Mouse (Mus musculus) midbrain, embryonic 10.5 days (tissue): ENCODE results near the gene Lep. TPM values are rescaled to one million over a fixed set of nuclear protein-coding genes. Genes with fewer than 3 reads are reported as not detected.

ENCODE experiments used
- DNase-seq: peaks from one replicate; pipeline ENCODE4 v3.0.0-alpha.2; 2017; ENCODE audit warnings: low spot score
- H3K27ac ChIP-seq: fragments of 300-500 bp; sonication (generic); replicated peaks from 2 replicates; pipeline ENCODE4 v1.5.1; 2016; ENCODE audit warnings: mild to moderate bottlenecking
- H3K27me3 ChIP-seq: fragments of 300-500 bp; sonication (generic); 2 replicates; pipeline ENCODE4 v1.6.1; 2016; ENCODE audit warnings: low read depth, mild to moderate bottlenecking; ENCODE audit not compliant: poor library complexity, severe bottlenecking
- H3K36me3 ChIP-seq: fragments of 300-500 bp; sonication (generic); 2 replicates; pipeline ENCODE4 v1.6.1; 2016; ENCODE audit warnings: mild to moderate bottlenecking, moderate library complexity
- H3K4me1 ChIP-seq: fragments of 300-500 bp; sonication (generic); 2 replicates; pipeline ENCODE4 v1.6.1; 2016
- H3K4me3 ChIP-seq: fragments of 300-500 bp; sonication (generic); 2 replicates; pipeline ENCODE4 v1.5.1; 2016; ENCODE audit warnings: mild to moderate bottlenecking, moderate library complexity
- H3K9me3 ChIP-seq: fragments of 300-500 bp; sonication (generic); replicated peaks from 2 replicates; pipeline ENCODE4 v1.6.1; 2016; ENCODE audit warnings: mild to moderate bottlenecking
- WGBS: fragments of 180-500 bp; shearing (Covaris S2); methylation state at CpG from one replicate; pipeline ENCODE4 v1.1.7; 2016; 5-methylcytosine and 5-hydroxymethylcytosine counted together
- polyA plus RNA-seq: library from polyadenylated mRNA; unstranded; fragments of >200 nt; fragmentation: Nextera tagmentation; extraction: Ambion mirVana; gene quantifications from 2 replicates; pipeline ENCODE4 v1.2.1, GENCODE M21; 2016

Lep gene
- not detected in 2 replicates for polyA plus RNA-seq

DNA sequence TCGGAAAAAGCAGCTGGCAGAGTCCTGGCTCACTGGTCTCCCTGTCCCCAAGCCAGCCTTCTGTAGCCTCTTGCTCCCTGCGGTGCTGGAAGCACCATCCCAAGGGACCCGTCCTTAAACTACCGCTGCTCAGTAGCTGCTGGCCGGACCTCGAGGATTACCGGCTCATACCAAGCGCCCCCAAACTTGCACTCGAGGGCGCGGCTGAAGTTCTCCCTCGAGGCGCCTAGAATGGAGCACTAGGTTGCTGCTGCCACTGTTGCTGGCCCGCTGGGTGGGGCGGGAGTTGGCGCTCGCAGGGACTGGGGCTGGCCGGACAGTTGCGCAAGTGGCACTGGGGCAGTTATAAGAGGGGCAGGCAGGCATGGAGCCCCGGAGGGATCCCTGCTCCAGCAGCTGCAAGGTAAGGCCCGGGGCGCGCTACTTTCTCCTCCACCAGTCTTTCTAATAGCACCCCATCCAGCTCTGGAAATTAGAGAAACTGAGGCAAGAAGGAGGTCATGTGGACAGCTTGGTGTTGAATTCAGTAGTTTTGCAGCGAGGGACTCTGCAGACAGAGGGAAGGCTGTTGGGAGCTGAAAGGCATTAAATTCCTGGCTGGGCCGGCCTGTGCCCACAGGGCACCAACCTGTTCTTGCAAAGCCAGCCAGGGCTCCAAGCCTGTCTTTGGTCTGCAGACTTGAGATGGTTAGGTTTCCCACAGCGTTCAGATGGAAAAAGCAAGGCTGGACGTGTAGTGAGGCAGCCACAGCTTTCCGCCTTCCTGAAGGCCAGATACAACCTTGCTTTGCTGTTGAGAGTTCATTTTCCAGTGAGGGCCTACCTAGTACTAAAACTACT is at the start of gene Lep:
Lep (plus strand) TSS at position 375 of the 840 bp plus-strand sequence.
- no peak for DNase-seq
- Histone ChIP-seq H3K9me3 (no peaks in the 10 kb centered on the region), H3K36me3 (no peaks in the 10 kb centered on the region), H3K27me3 (no peaks in the 10 kb centered on the region), H3K4me3 (no peak within 1 kb of the TSS), H3K4me1 (no peaks in the 10 kb centered on the region), H3K27ac (no peak within 1 kb of the TSS)
- 68% methylated on average over 28 of the region's 28 CpGs for WGBS

- peaks cover 7% of the 10 kb centered on the region for H3K4me1 ChIP-seq
- 96% methylated on average over 5 of the region's 5 CpGs for WGBS
- no peaks in the 10 kb centered on the region for H3K9me3 ChIP-seq
- no peak overlapping the region for H3K27ac ChIP-seq
- DNase-seq: no peak
- H3K36me3 ChIP-seq: no peaks in the 10 kb centered on the region
- no peak overlapping the region for H3K4me3 ChIP-seq
- H3K27me3 ChIP-seq: peaks cover 16% of the 10 kb centered on the region
Observed at GRCm38 (mm10) chr6:29011651-29012050, 48.4 kb upstream of the Lep start.

GRCm38 (mm10) chr6:29013216-29013615 is 46.8 kb upstream of the Lep start:
- Histone ChIP-seq H3K36me3 (no peaks in the 10 kb centered on the region), H3K27ac (no peak overlapping the region), H3K9me3 (no peaks in the 10 kb centered on the region), H3K4me3 (no peak overlapping the region), H3K27me3 (peaks cover 29% of the 10 kb centered on the region), H3K4me1 (peaks cover 22% of the 10 kb centered on the region)
- DNase-seq: no peak
- WGBS: 90% methylated on average over 6 of the region's 6 CpGs

GRCm38 (mm10) chr6:29016891-29017412 is 43.1 kb upstream of the Lep start:
- Histone ChIP-seq H3K27me3 (peaks cover 53% of the 10 kb centered on the region), H3K9me3 (no peaks in the 10 kb centered on the region), H3K36me3 (no peaks in the 10 kb centered on the region), H3K4me1 (peaks cover 34% of the 10 kb centered on the region), H3K27ac (peak overlapping the region; percentile 2), H3K4me3 (peak overlapping the region; percentile 41)
- WGBS: under 1% methylated on average over 16 of the region's 16 CpGs
- DNase-seq: peak; percentile 45

- peaks cover 45% of the 10 kb centered on the region for H3K4me1 ChIP-seq
- WGBS: 69% methylated on average over 18 of the region's 18 CpGs
- DNase-seq: no peak
- no peaks in the 10 kb centered on the region for H3K9me3 ChIP-seq
- H3K27ac ChIP-seq: no peak overlapping the region
- H3K4me3 ChIP-seq: no peak overlapping the region
- peaks cover 78% of the 10 kb centered on the region for H3K27me3 ChIP-seq
- H3K36me3 ChIP-seq: no peaks in the 10 kb centered on the region
Observed at GRCm38 (mm10) chr6:29019756-29020720, 40.0 kb upstream of the Lep start.

- Histone ChIP-seq H3K4me1 (peaks cover 51% of the 10 kb centered on the region), H3K4me3 (no peak overlapping the region), H3K27ac (no peak overlapping the region), H3K9me3 (no peaks in the 10 kb centered on the region), H3K27me3 (peaks cover 78% of the 10 kb centered on the region), H3K36me3 (no peaks in the 10 kb centered on the region)
- WGBS: 76% methylated on average over 5 of the region's 5 CpGs
- no peak for DNase-seq
Observed at GRCm38 (mm10) chr6:29020937-29021336, 39.1 kb upstream of the Lep start.

DNA sequence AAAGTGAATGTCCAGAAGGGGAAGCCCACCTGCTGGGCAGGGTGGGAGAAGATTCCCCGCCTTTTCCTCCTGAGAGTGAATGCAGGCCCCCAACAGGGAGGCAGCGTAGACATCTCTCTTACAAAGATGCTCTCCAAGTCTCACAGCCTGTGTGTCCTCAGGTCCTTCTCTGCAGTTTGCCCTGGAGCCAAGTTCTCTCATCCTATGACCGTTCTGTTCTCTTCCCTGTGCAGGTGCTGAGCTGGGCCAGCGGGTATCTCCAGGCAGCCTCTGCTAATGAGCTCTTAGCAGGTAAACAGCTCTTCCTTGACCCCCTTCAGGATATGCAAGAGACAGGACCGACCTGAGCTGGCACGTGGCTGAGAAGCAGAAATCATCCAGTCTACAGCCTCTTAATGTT is 38.5 kb upstream of the Lep start:
- Histone ChIP-seq H3K4me3 (no peak overlapping the region), H3K4me1 (peaks cover 51% of the 10 kb centered on the region), H3K36me3 (no peaks in the 10 kb centered on the region), H3K27me3 (peaks cover 74% of the 10 kb centered on the region), H3K27ac (no peak overlapping the region), H3K9me3 (no peaks in the 10 kb centered on the region)
- WGBS: 51% methylated on average over 6 of the region's 6 CpGs
- DNase-seq: no peak

DNA sequence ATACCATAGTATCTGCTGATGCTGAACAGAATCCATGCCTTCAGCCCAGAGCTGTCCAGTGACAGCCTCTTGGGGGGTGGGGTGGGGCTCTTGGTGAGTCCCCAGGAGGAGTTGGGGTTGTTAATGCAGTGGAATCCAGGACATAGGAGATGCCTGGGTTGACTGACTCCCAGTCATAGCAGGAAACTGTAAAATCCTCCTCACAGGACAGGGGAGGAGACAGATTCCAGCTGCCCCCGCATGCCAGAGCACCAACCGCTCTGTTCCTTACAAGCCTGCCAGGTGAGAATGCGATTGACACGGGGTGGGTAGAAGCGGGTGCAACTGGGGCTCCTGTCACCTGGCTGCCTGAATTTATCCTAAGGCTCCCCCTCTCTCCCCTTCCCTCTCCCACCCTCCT is 37.9 kb upstream of the Lep start:
- no peak for DNase-seq
- Histone ChIP-seq H3K27me3 (peaks cover 76% of the 10 kb centered on the region), H3K36me3 (no peaks in the 10 kb centered on the region), H3K4me3 (no peak overlapping the region), H3K4me1 (peaks cover 51% of the 10 kb centered on the region), H3K9me3 (no peaks in the 10 kb centered on the region), H3K27ac (no peak overlapping the region; the same call in 1 of the 2 replicates)
- WGBS: 76% methylated on average over 5 of the region's 5 CpGs

- WGBS: 40% methylated on average over 18 of the region's 18 CpGs
- Histone ChIP-seq H3K27me3 (peaks cover 63% of the 10 kb centered on the region), H3K9me3 (no peaks in the 10 kb centered on the region), H3K36me3 (no peaks in the 10 kb centered on the region), H3K4me3 (peak overlapping the region; percentile 38), H3K4me1 (peaks cover 46% of the 10 kb centered on the region), H3K27ac (peak overlapping the region; percentile 76)
- DNase-seq: peak; percentile 73
Observed at GRCm38 (mm10) chr6:29023206-29023967, 36.6 kb upstream of the Lep start.

DNA sequence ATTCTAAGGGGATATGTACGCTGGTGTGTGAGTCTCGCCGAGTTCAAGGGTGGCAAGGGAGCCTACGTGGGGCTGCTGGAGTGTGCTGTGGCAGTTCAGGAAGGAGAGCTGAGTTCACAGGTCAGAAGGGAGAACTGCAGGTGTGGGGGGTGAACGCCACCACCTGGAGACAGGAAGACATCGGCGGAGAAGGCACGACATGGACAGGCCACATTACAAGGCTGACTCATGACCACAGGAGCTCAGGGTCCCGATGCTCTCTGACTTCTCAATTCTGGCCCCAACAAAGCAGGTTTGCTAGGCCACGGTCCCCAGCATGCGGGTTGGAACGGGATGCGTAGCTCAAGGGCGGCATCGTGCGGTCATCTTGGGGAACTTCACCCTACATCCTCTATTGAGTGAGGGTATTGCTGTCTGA is 36.0 kb upstream of the Lep start:
- WGBS: 8% methylated on average over 16 of the region's 16 CpGs
- H3K27ac ChIP-seq: peak overlapping the region; percentile 76
- peak; percentile 87 for DNase-seq

DNA sequence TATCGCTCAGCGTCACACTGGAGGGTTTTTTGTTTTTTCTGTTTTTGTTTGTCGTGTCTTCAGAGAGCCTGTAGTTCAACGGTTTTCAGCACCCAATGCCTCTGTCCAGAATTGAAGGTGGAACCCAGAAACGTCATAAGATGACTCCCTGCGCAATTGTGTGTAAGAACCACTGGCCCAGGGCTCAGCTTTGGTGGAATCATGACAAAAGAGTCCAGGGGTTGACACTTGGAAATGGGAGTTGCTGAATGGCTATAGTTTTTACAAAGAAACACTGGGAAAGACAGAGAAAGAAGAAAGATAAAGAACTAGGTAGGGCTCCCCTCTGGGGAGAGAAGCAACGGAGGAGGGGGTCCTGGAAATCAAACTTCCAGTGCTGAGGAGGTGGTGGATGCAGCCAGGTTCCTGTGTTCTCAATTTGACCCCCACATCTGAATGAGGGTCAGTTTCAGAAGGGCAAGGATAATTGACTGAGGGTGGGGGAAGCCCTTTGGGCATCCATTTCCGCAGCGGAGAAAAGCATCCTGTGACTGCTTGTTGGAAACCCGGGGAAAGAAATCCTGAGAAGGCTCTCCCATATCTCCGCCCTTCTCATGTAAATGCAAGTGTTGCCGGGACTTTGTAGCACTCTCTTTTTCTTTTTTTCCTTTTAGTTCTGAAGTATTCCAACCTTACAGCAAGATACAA is 34.1 kb upstream of the Lep start:
- Histone ChIP-seq H3K27me3 (peaks cover 51% of the 10 kb centered on the region), H3K36me3 (no peaks in the 10 kb centered on the region), H3K9me3 (no peaks in the 10 kb centered on the region), H3K4me3 (no peak overlapping the region), H3K27ac (no peak overlapping the region), H3K4me1 (peaks cover 36% of the 10 kb centered on the region)
- WGBS: 36% methylated on average over 12 of the region's 12 CpGs
- DNase-seq: no peak

More for the DNA sequence above, 36.0 kb upstream of the Lep start:
- no peaks in the 10 kb centered on the region for H3K9me3 ChIP-seq
- no peaks in the 10 kb centered on the region for H3K36me3 ChIP-seq
- H3K4me3 ChIP-seq: peak overlapping the region; percentile 38
- peaks cover 46% of the 10 kb centered on the region for H3K4me1 ChIP-seq
- H3K27me3 ChIP-seq: peaks cover 57% of the 10 kb centered on the region
